Mouse (Mus musculus) intestine, embryonic 14.5 days (tissue): ENCODE results near the gene Nhlrc1. TPM values are rescaled to one million over a fixed set of nuclear protein-coding genes. Genes with fewer than 3 reads are reported as not detected.

Experiments used
- ATAC-seq: fragments of 200-750 bp; cut with Nextera tagmentation; replicated peaks from 2 replicates; pipeline ENCODE4 v1.8.0; 2017; ENCODE audit warnings: low read depth, moderate number of reproducible peaks, moderate TSS enrichment, moderate library complexity; ENCODE audit not compliant: low FRiP score, low TSS enrichment
- DNase-seq: peaks from one replicate; pipeline ENCODE4 v3.0.0-alpha.2; 2018; ENCODE audit warnings: low spot score
- H3K27ac ChIP-seq: fragments of 300-500 bp; sonication (generic); 2 replicates; pipeline ENCODE4 v1.5.1; 2014; ENCODE audit warnings: low read depth, mild to moderate bottlenecking, control low read depth
- H3K27me3 ChIP-seq: fragments of 300-500 bp; sonication (generic); replicated peaks from 2 replicates; pipeline ENCODE4 v1.6.1; 2014; ENCODE audit warnings: low read length, control low read depth; ENCODE audit not compliant: control insufficient read depth, insufficient read depth
- H3K36me3 ChIP-seq: fragments of 300-500 bp; sonication (generic); 2 replicates; pipeline ENCODE4 v1.6.1; 2014; ENCODE audit warnings: low read length, control low read depth; ENCODE audit not compliant: control insufficient read depth, insufficient read depth
- H3K4me1 ChIP-seq: fragments of 300-500 bp; sonication (generic); replicated peaks from 2 replicates; pipeline ENCODE4 v1.6.1; 2014; ENCODE audit warnings: low read length, control low read depth, mixed read lengths; ENCODE audit not compliant: control insufficient read depth, insufficient read depth
- H3K4me2 ChIP-seq: fragments of 300-500 bp; sonication (generic); 2 replicates; pipeline ENCODE4 v1.6.1; 2014; ENCODE audit warnings: low read length
- H3K4me3 ChIP-seq: fragments of 300-500 bp; sonication (generic); 2 replicates; pipeline ENCODE4 v1.5.1; 2014; ENCODE audit warnings: low read depth, low read length, control low read depth, mixed read lengths
- H3K9ac ChIP-seq: fragments of 300-500 bp; sonication (generic); 2 replicates; pipeline ENCODE4 v1.6.1; 2014; ENCODE audit warnings: mild to moderate bottlenecking, low read length
- H3K9me3 ChIP-seq: fragments of 300-500 bp; sonication (generic); 2 replicates; pipeline ENCODE4 v1.6.1; 2016; ENCODE audit warnings: low read length, control low read depth; ENCODE audit not compliant: control insufficient read depth
- WGBS: fragments of 180-500 bp; shearing (Covaris S2); extraction: QIAGEN DNeasy Blood & Tissue Kit; methylation state at CpG from one replicate; pipeline ENCODE4 v1.1.7; 2014; 5-methylcytosine and 5-hydroxymethylcytosine counted together
- polyA plus RNA-seq: library from polyadenylated mRNA; unstranded; fragments of >200 nt; fragmentation: Nextera tagmentation; extraction: Ambion mirVana; gene quantifications from 2 replicates; pipeline ENCODE4 v1.2.1, GENCODE M21; 2014

Gene Nhlrc1
- polyA plus RNA-seq, 1 experiment from 2014 or later: 2.8 TPM

DNA sequence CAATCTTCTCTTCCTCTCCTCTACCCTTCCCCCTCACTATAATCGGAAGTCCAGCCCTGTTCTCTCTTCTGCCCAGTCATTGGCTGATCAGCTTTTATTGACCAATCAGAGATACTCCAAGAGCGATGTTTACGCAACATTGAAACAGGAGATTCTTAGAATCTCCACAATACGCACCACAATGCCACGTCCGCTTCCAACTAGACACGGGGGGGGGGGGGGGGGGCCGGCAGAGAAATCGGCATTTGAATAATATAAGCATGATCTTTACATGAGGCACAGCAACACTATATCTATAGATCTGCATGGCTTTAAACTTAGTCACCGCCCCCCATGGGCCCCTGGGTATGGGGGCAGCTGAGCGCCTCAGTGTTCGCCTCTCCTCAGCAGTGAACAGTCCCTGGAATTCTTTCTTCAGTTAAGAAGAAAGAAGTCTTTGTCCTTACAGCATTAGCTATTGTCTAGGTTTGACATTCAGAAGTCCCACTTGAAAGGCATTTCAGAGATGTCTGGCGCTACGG lies 39.6 kb downstream of the Nhlrc1 start:
- peak overlapping the region; percentile 23; the same call in 1 of the 2 replicates for H3K4me2 ChIP-seq
- H3K9ac ChIP-seq: no peak overlapping the region
- 62% methylated on average over 14 of the region's 14 CpGs for WGBS
- no peaks in the 10 kb centered on the region for H3K9me3 ChIP-seq
- no peak overlapping the region for H3K4me3 ChIP-seq
- DNase-seq (no peak), ATAC-seq (peak; percentile 40)
- H3K36me3 ChIP-seq: no peaks in the 10 kb centered on the region
- no peaks in the 10 kb centered on the region for H3K27me3 ChIP-seq
- H3K27ac ChIP-seq: no peak overlapping the region; the same call in 1 of the 2 replicates
- peaks cover 2% of the 10 kb centered on the region; the same call in 1 of the 2 replicates for H3K4me1 ChIP-seq

DNA sequence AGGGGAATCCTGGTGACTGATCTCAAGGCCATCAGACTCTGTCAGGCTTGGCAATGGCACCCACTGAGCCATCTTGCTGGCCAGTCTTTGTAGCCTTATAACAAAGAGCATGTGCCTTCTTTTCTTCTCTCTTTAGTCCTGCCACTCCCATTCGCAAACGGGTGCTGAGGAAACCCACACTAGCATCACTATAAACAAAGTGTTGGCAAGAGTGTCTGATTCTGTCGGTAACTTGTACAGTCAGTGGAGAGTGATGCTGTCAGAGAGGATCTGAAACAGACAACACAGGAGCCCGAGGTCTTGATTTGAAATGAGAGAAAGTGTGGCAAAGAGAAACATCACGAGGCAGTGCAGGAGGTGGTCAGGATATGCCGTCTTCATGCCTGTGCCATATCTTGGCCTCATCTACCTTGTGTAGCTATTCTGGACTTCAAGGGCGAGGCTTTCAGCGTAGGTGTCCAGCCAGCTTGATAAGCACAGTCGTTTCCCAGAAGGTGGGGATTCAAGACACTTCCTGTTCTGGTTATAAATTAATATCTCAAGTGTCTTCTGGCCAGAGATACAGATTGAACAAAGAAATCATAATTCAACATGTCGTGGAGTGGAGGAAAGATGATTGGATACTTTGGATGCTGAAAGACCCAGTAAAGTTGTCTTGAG lies 44.2 kb downstream of the Nhlrc1 start:
- no peak overlapping the region for H3K4me3 ChIP-seq
- H3K27ac ChIP-seq: no peak overlapping the region
- H3K9ac ChIP-seq: no peak overlapping the region
- H3K4me2 ChIP-seq: no peak overlapping the region
- 66% methylated on average over 10 of the region's 10 CpGs for WGBS
- H3K9me3 ChIP-seq: no peaks in the 10 kb centered on the region
- H3K4me1 ChIP-seq: no peaks in the 10 kb centered on the region
- no peaks in the 10 kb centered on the region for H3K36me3 ChIP-seq
- ATAC-seq (no peak), DNase-seq (no peak)
- no peaks in the 10 kb centered on the region for H3K27me3 ChIP-seq

DNA sequence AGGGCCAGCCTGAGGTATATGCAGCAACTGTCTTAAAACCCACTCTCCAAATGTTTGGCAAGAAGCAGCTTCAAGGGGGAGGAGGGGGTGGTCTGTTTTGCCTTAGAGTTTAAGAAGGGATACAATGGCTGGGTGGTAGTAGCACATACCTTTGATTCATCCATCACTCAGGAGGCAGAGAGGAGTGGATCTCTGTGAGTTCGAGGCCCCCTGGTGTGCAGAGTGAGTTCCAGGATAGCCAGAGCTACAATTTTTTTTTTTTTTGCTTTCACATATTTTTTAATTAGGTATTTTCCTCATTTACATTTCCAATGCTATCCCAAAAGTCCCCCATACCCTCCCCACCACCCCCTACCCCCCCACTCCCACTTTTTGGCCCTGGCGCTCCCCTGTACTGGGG lies 46.0 kb downstream of the Nhlrc1 start:
- Histone ChIP-seq H3K27me3 (no peaks in the 10 kb centered on the region), H3K4me3 (no peak overlapping the region), H3K27ac (no peak overlapping the region), H3K4me2 (no peak overlapping the region), H3K4me1 (no peaks in the 10 kb centered on the region), H3K9me3 (no peaks in the 10 kb centered on the region), H3K36me3 (no peaks in the 10 kb centered on the region), H3K9ac (no peak overlapping the region)
- 92% methylated on average over 2 of the region's 2 CpGs for WGBS
- ATAC-seq (no peak), DNase-seq (no peak)

DNA sequence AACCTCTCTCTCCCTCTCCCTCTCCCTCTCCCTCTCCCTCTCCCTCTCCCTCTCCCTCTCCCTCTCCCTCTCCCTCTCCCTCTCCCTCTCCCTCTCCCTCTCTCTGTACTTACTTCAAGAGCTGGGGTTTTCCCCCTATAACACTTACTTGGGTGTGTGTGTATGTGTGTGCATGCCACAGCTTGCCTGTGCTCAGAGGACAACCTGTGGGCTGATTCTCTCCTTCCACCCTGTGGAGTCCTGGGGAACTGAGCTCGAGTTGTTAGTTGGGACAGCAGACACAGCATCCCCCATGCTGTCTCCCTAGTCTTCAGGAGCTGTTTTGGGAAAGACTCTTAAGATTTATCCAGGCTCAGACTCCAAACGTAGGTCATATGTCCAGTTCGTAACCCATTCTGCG lies 47.3 kb downstream of the Nhlrc1 start:
- H3K27ac ChIP-seq: no peak overlapping the region
- ATAC-seq (no peak), DNase-seq (no peak)
- H3K4me3 ChIP-seq: no peak overlapping the region
- H3K9ac ChIP-seq: no peak overlapping the region
- no peaks in the 10 kb centered on the region for H3K9me3 ChIP-seq
- H3K4me2 ChIP-seq: no peak overlapping the region
- no peaks in the 10 kb centered on the region for H3K36me3 ChIP-seq
- H3K27me3 ChIP-seq: no peaks in the 10 kb centered on the region
- H3K4me1 ChIP-seq: no peaks in the 10 kb centered on the region
- WGBS: 77% methylated on average over 4 of the region's 4 CpGs

Other genes with a start within 250 kb of the Nhlrc1 start
- 14.5 and 20.3 TPM in 2 replicates for gene Kif13a, start 85.0 kb downstream of the Nhlrc1 start, polyA plus RNA-seq
- gene Kdm1b, start 28.6 kb upstream of the Nhlrc1 start, polyA plus RNA-seq: 13.4 and 15.5 TPM in 2 replicates
- 25.4 and 25.7 TPM in 2 replicates for gene Tpmt, start 29.9 kb upstream of the Nhlrc1 start, polyA plus RNA-seq
- gene Dek, start 91.4 kb upstream of the Nhlrc1 start, polyA plus RNA-seq: 217 and 226 TPM in 2 replicates
- 1.2 and 1.8 TPM in 2 replicates for gene Rnf144b, start 107.8 kb upstream of the Nhlrc1 start, polyA plus RNA-seq